Mouse (Mus musculus): ENCODE results near the gene Mup9.
"Not testable (repeated sequence)": the region's sequence is repeated elsewhere in the genome, so short reads cannot be mapped to it uniquely, and the experiment has no call there.

Mup9 gene

GRCm38 (mm10) chr4:60421852-60422251 lies at the start of gene Mup9:
TSS of gene Mup9 (minus strand) at chr4:60421952.
- not testable (repeated sequence) for DNase-seq (ENCODE audit: low spot score in 2 of 2)
